34 mouse cellular contexts compared by ENCODE assay signal in genomic region chr5:62664847-62665246, GRCm38 (mm10).
"Had no signal": no experiment of that assay in that cellular context is flagged by ENCODE, and none has a peak within 500 bp of the region (broad histone marks: within the 10 kb centered on the region; RNA-seq: fewer than 3 reads in every experiment).

No protein-coding gene starts in this region.

- ATAC-seq: hindbrain, embryonic 16.5 days; hindbrain, postnatal 0 days; inflammation-experienced regulatory T-cells, adult 6 months; intestine, embryonic 15.5 days; intestine, embryonic 16.5 days; intestine, postnatal 0 days had no signal

- H3K9me3 ChIP-seq: heart, embryonic 10.5 days; heart, embryonic 12.5 days; heart, embryonic 13.5 days; heart, embryonic 15.5 days; hindbrain, embryonic 10.5 days; hindbrain, embryonic 12.5 days; hindbrain, embryonic 13.5 days; hindbrain, embryonic 15.5 days; intestine, embryonic 15.5 days; kidney, embryonic 15.5 days had no signal

- H3K9ac ChIP-seq: heart, embryonic 12.5 days; heart, embryonic 13.5 days; heart, embryonic 15.5 days; hindbrain, embryonic 12.5 days; hindbrain, embryonic 13.5 days; hindbrain, embryonic 14.5 days; hindbrain, embryonic 15.5 days; intestine, embryonic 15.5 days; kidney, embryonic 15.5 days had no signal

- H3K36me3 ChIP-seq: heart, embryonic 10.5 days; heart, embryonic 12.5 days; heart, embryonic 13.5 days; heart, embryonic 15.5 days; hindbrain, embryonic 10.5 days; hindbrain, embryonic 12.5 days; hindbrain, embryonic 13.5 days; hindbrain, embryonic 15.5 days; intestine, embryonic 15.5 days; kidney, embryonic 15.5 days had no signal

- DNase-seq: heart, postnatal 10 days; heart, postnatal 14 days; heart, postnatal 36 days; heart, postnatal 4 days; kidney, adult 11 months; kidney, adult 18-20 months; kidney, adult 2 months; kidney, adult 8-10 months; kidney, adult 9 months; kidney, postnatal 10 days; kidney, postnatal 14 days; kidney, postnatal 25 days; kidney, postnatal 36 days; layer of hippocampus, adult 9-11 months; layer of hippocampus, postnatal 36 days had no signal

- H3K4me2 ChIP-seq: heart, embryonic 11.5 days; heart, embryonic 12.5 days; heart, embryonic 13.5 days; heart, embryonic 15.5 days; hindbrain, embryonic 12.5 days; hindbrain, embryonic 13.5 days; hindbrain, embryonic 14.5 days; hindbrain, embryonic 15.5 days; intestine, embryonic 15.5 days; kidney, embryonic 15.5 days had no signal

- H3K4me1 ChIP-seq: heart, embryonic 10.5 days; heart, embryonic 12.5 days; heart, embryonic 13.5 days; heart, embryonic 15.5 days; hindbrain, embryonic 10.5 days; hindbrain, embryonic 12.5 days; hindbrain, embryonic 13.5 days; hindbrain, embryonic 15.5 days; intestine, embryonic 15.5 days; kidney, embryonic 15.5 days had no signal

- H3K27me3 ChIP-seq: heart, embryonic 12.5 days; heart, embryonic 13.5 days; heart, embryonic 15.5 days; hindbrain, embryonic 12.5 days; hindbrain, embryonic 13.5 days; hindbrain, embryonic 15.5 days; intestine, embryonic 15.5 days; kidney, embryonic 15.5 days had no signal

- H3K4me3 ChIP-seq: heart, embryonic 10.5 days; heart, embryonic 12.5 days; heart, embryonic 13.5 days; heart, embryonic 15.5 days; hindbrain, embryonic 10.5 days; hindbrain, embryonic 12.5 days; hindbrain, embryonic 13.5 days; hindbrain, embryonic 15.5 days; intestine, embryonic 15.5 days; kidney, embryonic 15.5 days; layer of hippocampus, adult 2 months had no signal

- H3K27ac ChIP-seq: heart, embryonic 10.5 days; heart, embryonic 13.5 days; heart, embryonic 15.5 days; hindbrain, embryonic 10.5 days; hindbrain, embryonic 12.5 days; hindbrain, embryonic 13.5 days; hindbrain, embryonic 14.5 days; hindbrain, embryonic 15.5 days; hindbrain, postnatal 0 days; intestine, embryonic 15.5 days; kidney, embryonic 15.5 days; kidney, postnatal 0 days had no signal
